Mouse (Mus musculus) spleen, adult 2 months (tissue): ENCODE measurements around the gene Rora.

Experiments
- CTCF ChIP-seq: fragments of 200-500 bp; IDR thresholded peaks from 2 replicates; pipeline ENCODE4 v1.5.1; 2011; ENCODE audit warnings: mild to moderate bottlenecking, inconsistent platforms; ENCODE audit not compliant: insufficient read depth, insufficient read length, insufficient replicate concordance; ENCODE audit errors: extremely low read depth
- POLR2A ChIP-seq: fragments of 200-500 bp; IDR thresholded peaks from 2 replicates; pipeline ENCODE4 v1.6.1; 2011; ENCODE audit warnings: low read depth, low read length, inconsistent platforms

GRCm38 (mm10) chr9:69126595-69126994, 473.0 kb downstream of the Rora start:
- TF ChIP-seq POLR2A: no peak
- no peak for TF ChIP-seq CTCF
